Mouse (Mus musculus) kidney, embryonic 15.5 days (tissue): ENCODE results near the gene Lurap1l. TPM values are rescaled to one million over a fixed set of nuclear protein-coding genes. Genes with fewer than 3 reads are reported as not detected.
A peak's percentile ranks its signal among the peaks of the same experiment; 100 is the strongest.
"Not testable (repeated sequence)": the region's sequence is repeated elsewhere in the genome, so short reads cannot be mapped to it uniquely, and the experiment has no call there.

Experiments used
- ATAC-seq: fragments of 200-750 bp; cut with Nextera tagmentation; replicated peaks from 2 replicates; pipeline ENCODE4 v1.8.0; 2017; ENCODE audit warnings: moderate TSS enrichment; ENCODE audit not compliant: low FRiP score
- H3K27ac ChIP-seq: fragments of 300-500 bp; sonication (generic); 2 replicates; pipeline ENCODE4 v1.5.1; 2015; ENCODE audit warnings: mild to moderate bottlenecking, inconsistent platforms
- H3K27me3 ChIP-seq: fragments of 300-500 bp; sonication (generic); 2 replicates; pipeline ENCODE4 v1.6.1; 2015; ENCODE audit warnings: inconsistent platforms
- H3K36me3 ChIP-seq: fragments of 300-500 bp; sonication (generic); 2 replicates; pipeline ENCODE4 v1.6.1; 2015; ENCODE audit warnings: inconsistent platforms
- H3K4me1 ChIP-seq: fragments of 300-500 bp; sonication (generic); 2 replicates; pipeline ENCODE4 v1.6.1; 2015; ENCODE audit warnings: inconsistent platforms
- H3K4me2 ChIP-seq: fragments of 300-500 bp; sonication (generic); 2 replicates; pipeline ENCODE4 v1.6.1; 2015; ENCODE audit warnings: moderate library complexity, mild to moderate bottlenecking, inconsistent platforms
- H3K4me3 ChIP-seq: fragments of 300-500 bp; sonication (generic); replicated peaks from 2 replicates; pipeline ENCODE4 v1.5.1; 2015; ENCODE audit warnings: mild to moderate bottlenecking, inconsistent platforms
- H3K9ac ChIP-seq: fragments of 300-500 bp; sonication (generic); 2 replicates; pipeline ENCODE4 v1.6.1; 2015; ENCODE audit warnings: mild to moderate bottlenecking, inconsistent platforms
- H3K9me3 ChIP-seq: fragments of 300-500 bp; sonication (generic); replicated peaks from 2 replicates; pipeline ENCODE4 v1.6.1; 2016; ENCODE audit warnings: inconsistent platforms
- WGBS: fragments of 180-500 bp; shearing (Covaris S2); methylation state at CpG from one replicate; pipeline ENCODE4 v1.1.7; 2015; ENCODE audit warnings: mixed read lengths; 5-methylcytosine and 5-hydroxymethylcytosine counted together
- polyA plus RNA-seq: library from polyadenylated mRNA; unstranded; fragments of >200 nt; fragmentation: Nextera tagmentation; extraction: Ambion mirVana; gene quantifications from 2 replicates; pipeline ENCODE4 v1.2.1, GENCODE M21; 2015

The Lurap1l gene
- polyA plus RNA-seq, 1 experiment from 2014 or later = 13.6 TPM

DNA sequence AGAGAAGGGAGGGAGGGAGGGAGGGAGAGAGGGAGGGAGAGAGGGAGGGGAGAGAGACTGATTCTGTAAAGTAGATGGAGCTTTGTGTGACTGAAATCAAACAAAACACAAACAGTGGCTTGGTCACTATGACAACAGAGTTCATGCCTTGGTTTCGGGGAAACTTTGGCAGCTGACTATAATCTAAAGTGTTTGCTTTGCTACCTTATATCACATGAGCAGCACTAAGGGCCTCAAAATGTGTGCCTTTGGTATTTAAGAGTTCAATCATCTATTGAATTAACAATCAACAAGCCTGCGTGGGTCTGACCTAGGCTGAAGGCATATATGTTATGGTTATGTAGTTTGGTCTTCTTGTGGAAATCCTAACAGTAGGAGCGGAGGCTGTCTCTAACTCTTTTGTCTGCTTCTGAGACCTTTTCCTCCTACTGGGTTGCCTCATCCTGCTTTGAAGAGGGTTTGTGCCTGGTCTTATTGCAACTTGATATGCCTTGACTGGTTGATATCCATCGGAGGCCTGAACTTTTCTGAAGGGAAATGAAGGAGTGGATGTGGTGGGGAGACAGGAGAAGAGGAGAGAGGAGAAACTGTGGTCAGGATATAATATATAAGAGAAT lies 15.1 kb upstream of the Lurap1l start:
- Histone ChIP-seq H3K36me3 (no peaks in the 10 kb centered on the region), H3K4me2 (no peak overlapping the region), H3K27ac (no peak overlapping the region), H3K9me3 (no peaks in the 10 kb centered on the region), H3K27me3 (no peaks in the 10 kb centered on the region), H3K4me1 (peaks cover 7% of the 10 kb centered on the region; the same call in 1 of the 2 replicates), H3K4me3 (no peak overlapping the region), H3K9ac (no peak overlapping the region)
- WGBS = 42% methylated on average over 4 of the region's 4 CpGs
- no peak for ATAC-seq

DNA sequence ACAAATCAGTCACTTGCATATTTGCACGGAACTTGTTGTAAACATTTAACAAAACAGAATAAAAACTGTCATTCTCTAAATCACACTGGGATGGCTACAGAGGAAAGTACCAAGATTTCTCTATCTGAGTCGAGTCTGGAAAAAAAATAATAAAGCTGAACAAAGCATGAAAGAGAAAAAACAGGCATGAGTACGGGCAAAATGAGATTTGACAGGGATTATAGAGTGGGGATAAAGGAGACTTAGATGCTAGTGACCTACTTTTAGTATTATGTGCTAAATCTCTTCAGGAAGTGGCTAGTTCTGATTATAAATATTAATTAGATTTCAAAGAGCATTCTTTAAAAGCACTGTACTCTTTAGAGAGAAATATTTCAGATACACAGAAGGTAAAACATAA lies 3.7 kb upstream of the Lurap1l start:
- no peak for ATAC-seq
- 73% methylated on average over 3 of the region's 3 CpGs for WGBS

DNA sequence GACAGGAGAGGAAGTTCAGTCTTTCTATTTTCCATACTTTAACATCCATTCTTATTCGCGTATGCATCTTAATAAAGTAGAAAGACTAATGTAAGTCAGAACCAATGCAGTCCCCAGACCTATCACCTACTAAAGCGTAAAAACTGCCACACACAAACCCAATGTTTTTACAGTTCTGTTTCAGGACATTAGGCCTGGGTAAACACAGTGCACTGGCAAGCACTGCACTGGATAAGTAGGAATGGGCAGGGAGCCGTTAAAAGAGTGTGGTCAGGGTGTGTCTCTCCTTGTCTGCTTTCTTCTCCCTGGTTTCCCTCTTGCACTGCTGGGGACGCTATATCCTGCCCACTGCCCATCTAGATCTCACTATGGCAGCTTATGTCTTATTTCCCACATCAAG lies 2.5 kb upstream of the Lurap1l start:
- WGBS = 65% methylated on average over 5 of the region's 5 CpGs
- H3K27ac ChIP-seq = no peak overlapping the region

More for the DNA sequence above, 3.7 kb upstream of the Lurap1l start:
- no peak overlapping the region for H3K4me2 ChIP-seq
- no peak overlapping the region for H3K27ac ChIP-seq
- H3K27me3 ChIP-seq = no peaks in the 10 kb centered on the region
- no peaks in the 10 kb centered on the region for H3K9me3 ChIP-seq
- no peak overlapping the region for H3K9ac ChIP-seq
- no peak overlapping the region for H3K4me3 ChIP-seq
- H3K36me3 ChIP-seq = no peaks in the 10 kb centered on the region
- no peaks in the 10 kb centered on the region for H3K4me1 ChIP-seq

DNA sequence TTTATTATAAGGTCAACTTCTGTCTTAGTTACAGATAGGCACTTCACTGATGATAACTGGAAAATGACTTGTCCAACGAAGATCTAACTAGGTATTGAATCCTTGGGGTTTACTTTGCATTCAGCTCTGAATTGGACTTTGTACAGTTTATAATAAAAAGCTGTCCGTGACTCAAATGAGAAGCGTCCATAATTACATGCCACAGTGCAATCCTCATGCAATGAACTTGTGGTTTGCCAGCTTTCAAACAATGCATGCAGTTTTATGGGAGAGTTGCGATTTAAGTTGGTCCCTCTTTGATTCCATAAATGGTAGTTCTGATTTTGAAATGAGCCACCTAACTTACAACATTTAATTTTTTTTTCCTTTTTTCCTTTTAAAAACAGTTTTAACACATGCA lies 1.5 kb upstream of the Lurap1l start:
- Histone ChIP-seq H3K36me3 (no peaks in the 10 kb centered on the region), H3K4me3 (no peak overlapping the region), H3K9me3 (no peaks in the 10 kb centered on the region), H3K4me2 (no peak overlapping the region), H3K27me3 (no peaks in the 10 kb centered on the region), H3K4me1 (peaks cover 10% of the 10 kb centered on the region), H3K27ac (no peak overlapping the region), H3K9ac (no peak overlapping the region)
- no peak for ATAC-seq
- 84% methylated on average over 4 of the region's 4 CpGs for WGBS

More for the DNA sequence above, 2.5 kb upstream of the Lurap1l start:
- H3K4me3 ChIP-seq = no peak overlapping the region
- no peak overlapping the region for H3K4me2 ChIP-seq
- H3K27me3 ChIP-seq = no peaks in the 10 kb centered on the region
- H3K36me3 ChIP-seq = no peaks in the 10 kb centered on the region
- H3K4me1 ChIP-seq = peaks cover 6% of the 10 kb centered on the region; the same call in 1 of the 2 replicates
- no peaks in the 10 kb centered on the region for H3K9me3 ChIP-seq
- no peak overlapping the region for H3K9ac ChIP-seq
- ATAC-seq = no peak

DNA sequence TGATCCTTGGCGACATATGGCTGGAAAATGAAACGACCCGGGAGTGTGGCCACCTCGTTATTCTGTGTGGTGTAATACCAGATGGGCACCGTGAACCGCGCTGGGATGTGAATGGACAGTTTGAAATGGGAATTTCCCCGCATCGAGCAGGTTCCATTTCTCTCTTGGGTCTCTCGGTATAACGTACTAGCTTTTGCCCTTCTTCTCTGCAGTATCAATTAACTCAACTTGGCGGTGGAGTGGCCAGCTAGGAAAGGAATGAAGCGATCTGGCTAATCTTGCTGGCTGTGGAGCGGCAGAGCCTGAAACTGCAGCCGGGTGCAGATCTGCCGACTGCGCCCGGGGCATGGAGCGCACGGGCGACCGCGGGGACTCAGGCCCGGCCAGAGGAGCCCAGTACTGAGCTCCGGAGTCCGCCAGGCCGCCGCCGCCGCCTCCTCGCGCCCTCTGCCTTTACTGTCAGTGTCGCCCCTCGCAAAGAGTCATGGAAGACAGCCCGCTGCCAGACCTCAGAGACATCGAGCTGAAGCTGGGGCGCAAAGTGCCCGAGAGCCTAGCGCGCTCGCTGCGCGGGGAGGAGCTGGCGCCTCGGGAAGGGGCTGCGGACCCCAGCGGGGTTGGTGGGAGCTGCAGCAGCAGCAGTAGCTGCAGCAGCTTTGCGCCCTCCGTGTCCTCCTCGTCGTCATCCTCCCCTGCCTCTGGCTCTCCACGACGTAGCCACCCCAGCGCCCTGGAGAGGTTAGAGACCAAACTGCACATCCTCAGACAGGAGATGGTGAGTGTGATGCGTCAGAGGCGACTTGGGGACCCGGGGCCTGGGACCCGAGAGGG lies 640 bp downstream of the Lurap1l start:
- Histone ChIP-seq H3K27ac (peak overlapping the region; percentile 93), H3K4me1 (peaks cover 14% of the 10 kb centered on the region), H3K4me3 (peak overlapping the region; percentile 86), H3K9ac (peak overlapping the region; percentile 84), H3K9me3 (no peaks in the 10 kb centered on the region), H3K36me3 (no peaks in the 10 kb centered on the region; the same call in 1 of the 2 replicates), H3K27me3 (no peaks in the 10 kb centered on the region), H3K4me2 (peak overlapping the region; percentile 84)
- peak; percentile 80 for ATAC-seq
- WGBS = under 1% methylated on average over 58 of the region's 58 CpGs

DNA sequence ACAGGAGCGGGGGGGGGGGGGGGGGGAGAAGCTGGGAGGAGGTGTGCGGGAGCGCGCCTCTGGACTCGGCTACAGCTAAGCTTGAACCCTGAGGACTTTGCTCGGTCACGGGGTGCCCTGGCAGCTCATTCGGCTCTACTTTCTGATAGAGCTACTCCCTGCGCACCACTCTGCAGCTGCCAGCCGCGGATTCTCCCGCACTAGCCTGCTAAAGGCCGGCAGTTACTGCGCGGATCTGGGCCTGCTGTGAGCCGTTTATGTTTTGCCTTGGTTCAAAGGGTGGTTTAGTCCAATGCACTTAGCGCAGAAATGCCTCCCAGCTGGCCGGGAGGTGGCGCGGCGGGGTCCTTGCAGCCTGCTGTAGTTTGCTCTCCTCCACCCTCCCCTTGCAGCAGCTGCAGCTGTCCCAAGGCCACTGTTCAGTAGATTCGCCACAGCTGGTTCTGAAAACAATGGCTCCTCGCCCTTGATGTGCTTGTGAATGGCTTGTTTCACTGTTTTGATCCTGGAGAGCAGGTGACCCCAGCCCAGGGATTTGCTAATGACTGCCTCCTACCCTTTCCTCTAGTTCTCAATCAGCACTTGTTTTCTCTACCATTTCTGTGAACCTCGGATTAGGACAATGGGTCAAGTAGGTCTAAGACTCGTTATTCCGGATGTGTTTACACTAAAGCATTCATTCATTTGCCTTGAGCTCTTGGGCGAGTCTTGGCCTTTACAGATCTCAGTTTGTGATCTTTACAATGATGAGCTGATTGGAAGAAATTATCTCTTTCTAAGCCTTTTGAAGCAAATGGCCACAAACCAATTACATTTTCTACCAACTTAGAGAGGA lies 1.5 kb downstream of the Lurap1l start:
- peaks cover 14% of the 10 kb centered on the region for H3K4me1 ChIP-seq
- H3K4me3 ChIP-seq = peak overlapping the region; percentile 86
- H3K36me3 ChIP-seq = no peaks in the 10 kb centered on the region; the same call in 1 of the 2 replicates
- no peaks in the 10 kb centered on the region for H3K27me3 ChIP-seq
- peak overlapping the region; percentile 93 for H3K27ac ChIP-seq
- H3K9me3 ChIP-seq = no peaks in the 10 kb centered on the region
- H3K9ac ChIP-seq = peak overlapping the region; percentile 84
- ATAC-seq = peak; percentile 94
- peak overlapping the region; percentile 84 for H3K4me2 ChIP-seq
- WGBS = under 1% methylated on average over 23 of the region's 27 CpGs

DNA sequence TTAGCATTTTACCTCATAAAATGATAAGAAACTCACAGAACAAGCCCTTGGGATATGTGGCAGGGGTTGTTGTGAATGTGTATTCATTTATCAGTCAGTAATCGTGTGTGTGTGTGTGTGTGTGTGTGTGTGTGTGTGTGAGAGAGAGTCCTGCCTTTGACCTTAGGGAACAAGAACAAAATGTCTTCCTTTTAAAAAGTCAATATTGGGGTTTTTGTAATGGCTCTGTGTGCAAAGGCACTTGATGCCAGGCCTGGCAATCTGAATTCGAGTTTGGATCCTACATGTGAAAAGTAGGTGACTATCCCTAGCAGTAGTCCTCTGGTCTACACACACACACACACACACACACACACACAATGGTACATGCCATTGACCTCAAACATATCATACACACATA lies 4.8 kb downstream of the Lurap1l start:
- WGBS = 73% methylated on average over 2 of the region's 2 CpGs
- H3K27ac ChIP-seq = no peak overlapping the region
- no peak for ATAC-seq
- no peak overlapping the region for H3K4me2 ChIP-seq
- H3K36me3 ChIP-seq = no peaks in the 10 kb centered on the region; the same call in 1 of the 2 replicates
- no peaks in the 10 kb centered on the region for H3K27me3 ChIP-seq
- H3K4me1 ChIP-seq = peaks cover 14% of the 10 kb centered on the region
- H3K4me3 ChIP-seq = no peak overlapping the region
- no peaks in the 10 kb centered on the region for H3K9me3 ChIP-seq
- no peak overlapping the region for H3K9ac ChIP-seq

DNA sequence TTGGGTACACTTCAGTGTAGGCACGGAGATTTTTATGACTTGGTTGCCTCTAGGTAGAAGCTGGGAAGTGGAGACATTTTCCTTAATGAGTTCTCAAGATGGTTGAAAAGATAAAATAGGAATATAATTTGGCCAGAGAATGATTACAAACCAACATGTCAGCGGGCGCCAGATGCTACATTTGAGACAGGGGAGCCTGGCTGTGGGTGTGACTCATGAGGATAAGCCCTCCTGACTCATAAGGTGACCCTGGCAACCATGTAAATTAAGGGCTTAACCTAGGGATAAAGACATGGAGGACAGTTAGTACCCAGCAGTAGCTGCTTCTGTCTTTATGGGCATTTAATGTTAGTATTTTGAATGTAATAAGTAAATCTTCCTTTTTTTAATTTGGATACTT lies 6.2 kb downstream of the Lurap1l start:
- no peak for ATAC-seq
- Histone ChIP-seq H3K4me1 (peaks cover 14% of the 10 kb centered on the region), H3K36me3 (no peaks in the 10 kb centered on the region; the same call in 1 of the 2 replicates), H3K9ac (no peak overlapping the region), H3K4me2 (no peak overlapping the region), H3K9me3 (no peaks in the 10 kb centered on the region), H3K4me3 (no peak overlapping the region), H3K27ac (no peak overlapping the region), H3K27me3 (no peaks in the 10 kb centered on the region)
- 73% methylated on average over 3 of the region's 3 CpGs for WGBS

DNA sequence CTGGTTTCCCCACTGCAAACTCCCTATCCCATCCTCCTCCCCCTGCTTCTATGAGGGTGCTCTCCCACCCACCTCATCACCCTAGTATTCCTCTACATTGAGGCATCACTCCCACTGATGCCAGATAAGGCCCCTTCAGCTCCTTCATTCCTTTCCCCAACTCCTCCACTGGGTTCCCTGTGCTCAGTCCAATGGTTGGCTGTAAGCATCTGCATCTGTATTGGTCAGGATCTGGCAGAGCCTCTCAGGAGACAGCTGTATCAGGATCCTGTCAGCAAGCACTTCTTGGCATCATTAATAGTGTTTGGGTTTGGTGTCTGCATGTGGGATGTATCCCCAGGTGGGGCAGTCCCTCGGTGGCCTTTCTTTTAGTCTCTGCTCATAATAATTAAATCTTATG lies 6.7 kb downstream of the Lurap1l start:
- H3K4me3 ChIP-seq, H3K27me3 ChIP-seq, ATAC-seq, H3K4me2 ChIP-seq, H3K9ac ChIP-seq, H3K27ac ChIP-seq, H3K36me3 ChIP-seq, H3K9me3 ChIP-seq: not testable (repeated sequence)
- WGBS = 85% methylated on average over 1 of the region's 1 CpGs
- peaks cover 12% of the 10 kb centered on the region for H3K4me1 ChIP-seq

DNA sequence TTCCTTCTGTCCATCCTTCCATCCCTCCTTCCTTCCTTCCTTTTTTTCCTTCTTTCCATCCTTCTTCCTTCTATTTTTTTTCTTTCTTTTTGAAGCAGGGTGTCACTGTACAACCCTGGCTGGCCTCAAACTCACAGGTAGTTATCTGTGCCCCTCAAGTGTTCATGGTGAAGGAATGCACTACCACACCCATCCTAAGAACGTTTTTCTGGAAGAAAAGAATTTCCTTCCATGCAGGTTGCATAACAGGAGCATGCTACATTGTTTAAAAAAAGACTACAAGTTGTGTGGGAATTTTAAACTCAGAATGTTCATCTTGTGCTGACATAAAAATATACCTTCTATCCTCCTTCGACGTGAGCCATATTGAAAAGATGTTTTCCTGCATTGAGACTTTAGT lies 7.4 kb downstream of the Lurap1l start:
- H3K9me3 ChIP-seq = no peaks in the 10 kb centered on the region
- no peaks in the 10 kb centered on the region; the same call in 1 of the 2 replicates for H3K36me3 ChIP-seq
- no peaks in the 10 kb centered on the region for H3K27me3 ChIP-seq
- 79% methylated on average over 3 of the region's 3 CpGs for WGBS
- H3K27ac ChIP-seq = no peak overlapping the region
- no peak overlapping the region for H3K4me2 ChIP-seq
- no peak overlapping the region for H3K9ac ChIP-seq
- H3K4me1 ChIP-seq = peaks cover 7% of the 10 kb centered on the region
- no peak for ATAC-seq
- H3K4me3 ChIP-seq = no peak overlapping the region

DNA sequence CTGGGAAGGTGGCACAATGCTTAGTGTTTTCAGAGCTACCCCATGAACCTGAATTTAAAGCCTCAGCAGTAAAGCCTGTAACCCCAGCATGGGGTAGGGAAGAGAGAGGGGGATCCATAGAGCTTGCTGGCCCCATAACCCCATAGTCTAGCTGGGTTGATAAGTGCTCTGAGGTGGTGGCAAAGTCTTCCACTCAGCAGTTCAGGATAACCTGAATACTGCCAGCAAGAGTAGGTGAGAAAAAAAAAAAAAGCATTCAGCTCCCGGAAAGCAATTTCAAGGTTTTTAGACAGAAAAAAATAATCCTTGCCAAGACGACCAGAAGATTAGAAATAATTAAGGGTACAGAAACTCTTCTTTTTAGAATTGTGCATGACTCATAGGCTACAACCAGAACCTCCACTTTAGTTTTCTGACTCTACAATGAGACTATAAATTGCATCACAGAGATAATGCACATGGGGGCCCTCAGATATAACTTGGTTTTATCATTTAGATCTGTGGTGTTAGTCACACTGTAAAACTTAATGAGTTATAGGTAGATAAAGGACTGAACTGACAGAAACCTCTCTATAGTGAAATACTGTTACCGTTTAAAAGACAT lies 8.2 kb downstream of the Lurap1l start:
- Histone ChIP-seq H3K9ac (no peak overlapping the region), H3K36me3 (no peaks in the 10 kb centered on the region; the same call in 1 of the 2 replicates), H3K4me3 (no peak overlapping the region), H3K9me3 (no peaks in the 10 kb centered on the region), H3K4me2 (no peak overlapping the region), H3K27ac (no peak overlapping the region), H3K4me1 (peaks cover 5% of the 10 kb centered on the region), H3K27me3 (no peaks in the 10 kb centered on the region)
- ATAC-seq = no peak
- whole genome bisulfite sequencing = 77% methylated on average over 3 of the region's 3 CpGs
